Mouse (Mus musculus) spleen, adult 2 months (tissue): ENCODE data around the gene C4b.

Experiments
- CTCF ChIP-seq: fragments of 200-500 bp; IDR thresholded peaks from 2 replicates; pipeline ENCODE4 v1.5.1; 2011; ENCODE audit warnings: mild to moderate bottlenecking, inconsistent platforms; ENCODE audit not compliant: insufficient read depth, insufficient read length, insufficient replicate concordance; ENCODE audit errors: extremely low read depth
- POLR2A ChIP-seq: fragments of 200-500 bp; IDR thresholded peaks from 2 replicates; pipeline ENCODE4 v1.6.1; 2011; ENCODE audit warnings: low read depth, low read length, inconsistent platforms

DNA sequence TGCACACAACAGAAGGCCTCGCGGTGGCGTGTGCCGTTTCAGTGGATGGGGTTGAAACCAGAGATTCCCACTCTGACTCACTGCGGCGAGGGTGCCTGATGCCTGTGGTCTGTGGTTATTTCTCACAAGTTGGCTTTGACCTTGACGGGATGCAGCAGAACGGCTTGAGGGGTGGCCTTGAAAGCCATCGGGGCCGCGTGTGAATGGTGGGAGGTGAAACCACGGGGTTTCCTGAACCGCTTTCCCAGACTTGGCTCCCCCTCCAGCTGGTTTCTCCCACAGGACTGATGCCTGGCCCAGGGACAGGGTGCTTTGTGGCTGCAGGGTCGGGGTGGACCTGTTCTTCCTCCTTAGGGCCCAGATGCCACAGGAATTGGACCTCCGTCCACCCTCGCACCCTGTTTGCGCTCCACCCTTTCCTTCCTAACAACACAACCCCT is 62.5 kb downstream of the C4b start:
- TF ChIP-seq CTCF (no peak), POLR2A (no peak)
